Mouse (Mus musculus) heart, postnatal 0 days (tissue): Measurements from ENCODE around the gene 4933430I17Rik.

ENCODE experiments used
- CTCF ChIP-seq: IDR thresholded peaks from 2 replicates; pipeline ENCODE4 v1.5.1; 2016; ENCODE audit warnings: antibody characterized with exemption, control low read depth, low read depth
- EP300 ChIP-seq: IDR thresholded peaks from 2 replicates; pipeline ENCODE4 v1.6.1; 2016; ENCODE audit warnings: antibody characterized with exemption, low read depth

GRCm38 (mm10) chr4:62492682-62493081 is 32.5 kb upstream of the 4933430I17Rik start:
- TF ChIP-seq EP300, result no peak
- TF ChIP-seq CTCF, result no peak
